Mouse (Mus musculus) neural tube, embryonic 13.5 days (tissue): ENCODE data around the gene Npy. TPM values are rescaled to one million over a fixed set of nuclear protein-coding genes. Genes with fewer than 3 reads are reported as not detected.
A peak's percentile ranks its signal among the peaks of the same experiment; 100 is the strongest.

Experiments
- ATAC-seq: fragments of 200-750 bp; cut with Nextera tagmentation; 2 replicates; pipeline ENCODE4 v1.8.0; 2017; ENCODE audit warnings: low read depth, mild to moderate bottlenecking, moderate TSS enrichment, moderate library complexity
- H3K27ac ChIP-seq: fragments of 300-500 bp; sonication (generic); replicated peaks from 2 replicates; pipeline ENCODE4 v1.5.1; 2015; ENCODE audit warnings: moderate library complexity, mild to moderate bottlenecking, inconsistent platforms
- H3K27me3 ChIP-seq: fragments of 300-500 bp; sonication (generic); 2 replicates; pipeline ENCODE4 v1.6.1; 2015; ENCODE audit warnings: mild to moderate bottlenecking, inconsistent platforms
- H3K36me3 ChIP-seq: fragments of 300-500 bp; sonication (generic); 2 replicates; pipeline ENCODE4 v1.6.1; 2015; ENCODE audit warnings: mild to moderate bottlenecking, inconsistent platforms
- H3K4me1 ChIP-seq: fragments of 300-500 bp; sonication (generic); replicated peaks from 2 replicates; pipeline ENCODE4 v1.6.1; 2015; ENCODE audit warnings: inconsistent platforms
- H3K4me2 ChIP-seq: fragments of 300-500 bp; sonication (generic); 2 replicates; pipeline ENCODE4 v1.6.1; 2015; ENCODE audit warnings: inconsistent platforms, mild to moderate bottlenecking, moderate library complexity
- H3K4me3 ChIP-seq: fragments of 300-500 bp; sonication (generic); 2 replicates; pipeline ENCODE4 v1.5.1; 2015; ENCODE audit warnings: mild to moderate bottlenecking, inconsistent platforms
- H3K9ac ChIP-seq: fragments of 300-500 bp; sonication (generic); 2 replicates; pipeline ENCODE4 v1.6.1; 2015; ENCODE audit warnings: moderate library complexity, mild to moderate bottlenecking, inconsistent platforms
- H3K9me3 ChIP-seq: fragments of 300-500 bp; sonication (generic); 2 replicates; pipeline ENCODE4 v1.6.1; 2016; ENCODE audit warnings: inconsistent platforms
- WGBS: fragments of 180-500 bp; shearing (Covaris S2); methylation state at CpG from one replicate; pipeline ENCODE4 v1.1.7; 2015; 5-methylcytosine and 5-hydroxymethylcytosine counted together
- polyA plus RNA-seq: library from polyadenylated mRNA; unstranded; fragments of >200 nt; fragmentation: Nextera tagmentation; extraction: Ambion mirVana; gene quantifications from 2 replicates; pipeline ENCODE4 v1.2.1, GENCODE M21; 2015

Gene Npy
- polyA plus RNA-seq: 580 and 599 TPM in 2 replicates

GRCm38 (mm10) chr6:49821961-49822870, at the start of gene Npy:
Gene Npy, plus strand, starts transcription at chr6:49822710.
- Histone ChIP-seq H3K9me3 (no peaks in the 10 kb centered on the region), H3K9ac (peak within 1 kb of the TSS; percentile 70), H3K4me1 (peaks cover 20% of the 10 kb centered on the region), H3K36me3 (no peaks in the 10 kb centered on the region), H3K27me3 (peaks cover 55% of the 10 kb centered on the region), H3K4me3 (peak within 1 kb of the TSS; percentile 43), H3K27ac (peak within 1 kb of the TSS; percentile 74), H3K4me2 (peak within 1 kb of the TSS; percentile 73)
- WGBS: under 1% methylated on average over 66 of the region's 66 CpGs
- ATAC-seq: peak; percentile 70

- Histone ChIP-seq H3K4me2 (no peak overlapping the region), H3K9ac (no peak overlapping the region), H3K4me1 (peaks cover 51% of the 10 kb centered on the region), H3K9me3 (no peaks in the 10 kb centered on the region), H3K4me3 (no peak overlapping the region), H3K27me3 (no peaks in the 10 kb centered on the region), H3K36me3 (no peaks in the 10 kb centered on the region), H3K27ac (no peak overlapping the region)
- 55% methylated on average over 8 of the region's 8 CpGs for WGBS
- ATAC-seq: no peak
Measured at GRCm38 (mm10) chr6:49775006-49775405, 47.5 kb upstream of the Npy start.

GRCm38 (mm10) chr6:49778109-49778508, 44.4 kb upstream of the Npy start:
- no peak overlapping the region for H3K4me3 ChIP-seq
- 60% methylated on average over 13 of the region's 13 CpGs for WGBS
- ATAC-seq: no peak
- peak overlapping the region; percentile 62 for H3K27ac ChIP-seq
- no peak overlapping the region for H3K9ac ChIP-seq
- H3K27me3 ChIP-seq: no peaks in the 10 kb centered on the region
- no peaks in the 10 kb centered on the region for H3K36me3 ChIP-seq
- H3K9me3 ChIP-seq: no peaks in the 10 kb centered on the region
- H3K4me1 ChIP-seq: peaks cover 45% of the 10 kb centered on the region
- no peak overlapping the region for H3K4me2 ChIP-seq

- no peak for ATAC-seq
- peak overlapping the region; percentile 77 for H3K27ac ChIP-seq
- 74% methylated on average over 9 of the region's 9 CpGs for WGBS
Measured at GRCm38 (mm10) chr6:49778729-49779128, 43.8 kb upstream of the Npy start.

GRCm38 (mm10) chr6:49779606-49780005, 42.9 kb upstream of the Npy start:
- ATAC-seq: 0 out of 2 replicates have a peak, but pooled peaks have one; percentile 28
- H3K4me1 ChIP-seq: peaks cover 35% of the 10 kb centered on the region
- no peaks in the 10 kb centered on the region for H3K9me3 ChIP-seq
- no peaks in the 10 kb centered on the region for H3K27me3 ChIP-seq
- H3K36me3 ChIP-seq: no peaks in the 10 kb centered on the region
- peak overlapping the region; percentile 77 for H3K27ac ChIP-seq
- H3K4me2 ChIP-seq: peak overlapping the region; percentile 25
- H3K4me3 ChIP-seq: no peak overlapping the region
- H3K9ac ChIP-seq: no peak overlapping the region
- 18% methylated on average over 7 of the region's 7 CpGs for WGBS

More at GRCm38 (mm10) chr6:49778729-49779128, 43.8 kb upstream of the Npy start:
- Histone ChIP-seq H3K9me3 (no peaks in the 10 kb centered on the region), H3K36me3 (no peaks in the 10 kb centered on the region), H3K4me2 (no peak overlapping the region), H3K27me3 (no peaks in the 10 kb centered on the region), H3K9ac (no peak overlapping the region), H3K4me3 (no peak overlapping the region), H3K4me1 (peaks cover 41% of the 10 kb centered on the region)

- Histone ChIP-seq H3K4me3 (no peak overlapping the region), H3K27me3 (no peaks in the 10 kb centered on the region), H3K4me1 (peaks cover 27% of the 10 kb centered on the region), H3K27ac (no peak overlapping the region), H3K36me3 (no peaks in the 10 kb centered on the region), H3K9me3 (no peaks in the 10 kb centered on the region), H3K9ac (no peak overlapping the region), H3K4me2 (no peak overlapping the region)
- WGBS: 89% methylated on average over 9 of the region's 9 CpGs
- no peak for ATAC-seq
Measured at GRCm38 (mm10) chr6:49780846-49781400, 41.6 kb upstream of the Npy start.

GRCm38 (mm10) chr6:49781852-49782251, 40.7 kb upstream of the Npy start:
- Histone ChIP-seq H3K36me3 (no peaks in the 10 kb centered on the region), H3K4me1 (peaks cover 24% of the 10 kb centered on the region), H3K4me2 (no peak overlapping the region), H3K27ac (no peak overlapping the region), H3K27me3 (no peaks in the 10 kb centered on the region), H3K9me3 (no peaks in the 10 kb centered on the region), H3K4me3 (no peak overlapping the region), H3K9ac (no peak overlapping the region)
- 87% methylated on average over 5 of the region's 5 CpGs for WGBS
- ATAC-seq: no peak

GRCm38 (mm10) chr6:49782679-49783078, 39.8 kb upstream of the Npy start:
- no peak for ATAC-seq
- 85% methylated on average over 7 of the region's 7 CpGs for WGBS
- H3K4me1 ChIP-seq: peaks cover 23% of the 10 kb centered on the region
- no peaks in the 10 kb centered on the region for H3K36me3 ChIP-seq
- no peak overlapping the region for H3K9ac ChIP-seq
- no peaks in the 10 kb centered on the region for H3K27me3 ChIP-seq
- H3K4me3 ChIP-seq: no peak overlapping the region
- no peaks in the 10 kb centered on the region for H3K9me3 ChIP-seq
- H3K4me2 ChIP-seq: no peak overlapping the region
- no peak overlapping the region for H3K27ac ChIP-seq

GRCm38 (mm10) chr6:49792524-49792923, 30.0 kb upstream of the Npy start:
- Histone ChIP-seq H3K27me3 (no peaks in the 10 kb centered on the region), H3K9me3 (no peaks in the 10 kb centered on the region), H3K4me3 (no peak overlapping the region), H3K27ac (no peak overlapping the region), H3K4me1 (peaks cover 8% of the 10 kb centered on the region), H3K36me3 (no peaks in the 10 kb centered on the region), H3K9ac (no peak overlapping the region), H3K4me2 (no peak overlapping the region)
- no peak for ATAC-seq
- 82% methylated on average over 12 of the region's 12 CpGs for WGBS

GRCm38 (mm10) chr6:49804105-49804504, 18.4 kb upstream of the Npy start:
- 42% methylated on average over 8 of the region's 8 CpGs for WGBS
- Histone ChIP-seq H3K9ac (no peak overlapping the region), H3K36me3 (no peaks in the 10 kb centered on the region), H3K4me1 (peaks cover 26% of the 10 kb centered on the region), H3K27ac (peak overlapping the region; percentile 39; the same call in 1 of the 2 replicates), H3K4me3 (no peak overlapping the region), H3K9me3 (no peaks in the 10 kb centered on the region), H3K4me2 (no peak overlapping the region), H3K27me3 (no peaks in the 10 kb centered on the region)
- no peak for ATAC-seq

- ATAC-seq: no peak
- peak overlapping the region; percentile 11 for H3K4me3 ChIP-seq
- WGBS: 26% methylated on average over 13 of the region's 13 CpGs
Measured at GRCm38 (mm10) chr6:49808076-49808475, 14.4 kb upstream of the Npy start.

GRCm38 (mm10) chr6:49817183-49817582, 5.3 kb upstream of the Npy start:
- no peak overlapping the region for H3K4me2 ChIP-seq
- H3K4me3 ChIP-seq: no peak overlapping the region
- H3K36me3 ChIP-seq: no peaks in the 10 kb centered on the region
- H3K9me3 ChIP-seq: no peaks in the 10 kb centered on the region
- no peak overlapping the region for H3K9ac ChIP-seq
- H3K4me1 ChIP-seq: peaks cover 5% of the 10 kb centered on the region
- H3K27me3 ChIP-seq: peaks cover 22% of the 10 kb centered on the region
- H3K27ac ChIP-seq: no peak overlapping the region
- 71% methylated on average over 5 of the region's 5 CpGs for WGBS
- no peak for ATAC-seq

More at GRCm38 (mm10) chr6:49808076-49808475, 14.4 kb upstream of the Npy start:
- Histone ChIP-seq H3K9ac (no peak overlapping the region), H3K4me1 (peaks cover 15% of the 10 kb centered on the region), H3K27me3 (no peaks in the 10 kb centered on the region), H3K4me2 (peak overlapping the region; percentile 45), H3K9me3 (no peaks in the 10 kb centered on the region), H3K36me3 (no peaks in the 10 kb centered on the region), H3K27ac (peak overlapping the region; percentile 61; the same call in 1 of the 2 replicates)
